Mouse (Mus musculus) adrenal gland, adult 10 weeks (tissue): ENCODE results near the gene Git1. TPM values are rescaled to one million over a fixed set of nuclear protein-coding genes. Genes with fewer than 3 reads are reported as not detected.

ENCODE experiments used
- polyA plus RNA-seq: library from polyadenylated mRNA; stranded (reverse); fragments of 350-450 nt; fragmentation: Illumina TruSeq; extraction: RNeasy Lipid Tissue Mini Kit (QIAGEN cat#74804); gene quantifications from one replicate; pipeline ENCODE4 v1.2.3, GENCODE M21; 2014; ENCODE audit warnings: low read depth, low replicate concordance

The Git1 gene
- 0.99 TPM for polyA plus RNA-seq

DNA sequence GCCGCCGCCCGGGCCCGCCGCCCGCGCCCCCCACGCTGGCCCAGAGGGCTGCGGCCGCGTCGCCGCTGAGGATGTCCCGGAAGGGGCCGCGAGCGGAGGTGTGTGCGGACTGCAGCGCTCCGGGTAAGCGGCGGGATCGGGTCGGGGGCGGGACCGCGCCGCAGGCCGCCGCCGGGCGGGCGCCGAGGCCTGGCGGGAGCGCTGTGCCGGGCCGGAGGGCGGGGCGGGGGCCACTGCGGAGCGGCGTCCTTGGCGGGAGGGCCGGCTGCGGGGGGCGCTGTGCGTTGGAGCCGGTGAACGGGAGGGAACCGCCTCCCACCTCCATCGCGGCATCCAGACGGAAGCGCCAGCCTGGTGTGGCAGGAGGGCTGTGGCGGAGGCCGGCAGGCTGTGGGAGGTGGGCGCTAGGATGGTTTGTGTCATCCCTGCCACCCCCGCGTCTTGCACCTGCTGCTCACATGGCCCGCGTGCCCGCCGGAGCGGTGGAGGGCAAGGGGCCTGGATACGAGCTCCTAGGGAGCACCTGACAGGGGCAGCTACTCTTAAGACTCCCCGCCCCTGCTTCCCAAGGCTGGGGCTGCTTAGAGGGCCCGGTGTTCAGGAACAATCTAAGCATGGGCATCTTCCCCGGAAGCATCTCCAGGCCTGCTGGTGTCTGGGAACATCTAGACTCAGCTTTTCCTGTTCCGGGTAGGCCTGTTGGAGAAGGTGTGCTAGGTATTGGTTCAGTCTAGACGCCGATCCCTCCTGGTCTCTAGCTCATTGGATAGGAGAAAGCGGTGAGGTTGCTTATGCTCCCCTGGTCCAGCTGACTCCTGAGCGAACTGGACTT is at the start of gene Git1:
Gene Git1 (plus strand): TSS at position 51 of the 832 bp plus-strand sequence.

DNA sequence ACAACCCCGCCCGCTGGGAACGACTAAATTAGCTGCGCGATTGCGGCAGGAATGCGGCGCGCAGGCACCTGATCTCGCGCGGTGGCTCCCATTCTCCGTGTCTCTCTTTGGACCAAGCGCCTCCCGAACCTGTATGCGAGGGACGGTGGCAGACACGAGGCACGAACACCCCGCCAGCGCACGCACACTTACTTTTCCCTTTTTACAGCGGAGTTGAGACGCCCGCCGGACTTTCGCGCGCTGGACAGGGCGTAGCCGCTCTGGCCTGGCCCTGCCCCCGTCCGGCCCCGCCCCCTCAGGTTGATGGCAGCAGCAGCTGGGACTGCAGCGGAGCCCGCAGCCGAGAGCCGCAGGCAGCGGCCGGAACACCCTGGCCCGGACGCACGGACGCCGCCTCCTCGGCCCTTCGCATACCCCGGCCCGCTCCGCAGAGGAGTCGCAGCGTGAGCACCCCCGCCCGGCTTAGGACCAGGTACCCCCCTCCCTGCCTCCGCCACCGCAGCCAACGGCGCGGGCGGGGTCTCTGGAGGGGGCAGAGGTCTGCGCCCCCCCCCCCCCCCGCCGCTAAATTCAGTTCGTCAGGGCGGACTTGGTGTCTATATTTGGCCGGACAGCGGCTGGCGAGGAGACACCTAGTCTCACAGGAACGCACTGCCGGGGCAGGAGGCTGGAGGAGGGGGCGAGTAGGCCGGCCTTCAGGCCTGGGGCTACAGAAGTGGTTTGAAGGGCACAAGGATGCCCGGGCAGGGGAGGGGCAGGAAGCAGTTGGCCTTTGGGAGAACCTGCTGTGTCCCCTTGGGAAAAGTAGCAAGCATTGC is 30.9 kb upstream of the Git1 start, which contains the start of gene Coro6:
Gene Coro6 (plus strand): TSS at position 129 of the 818 bp plus-strand sequence.

DNA sequence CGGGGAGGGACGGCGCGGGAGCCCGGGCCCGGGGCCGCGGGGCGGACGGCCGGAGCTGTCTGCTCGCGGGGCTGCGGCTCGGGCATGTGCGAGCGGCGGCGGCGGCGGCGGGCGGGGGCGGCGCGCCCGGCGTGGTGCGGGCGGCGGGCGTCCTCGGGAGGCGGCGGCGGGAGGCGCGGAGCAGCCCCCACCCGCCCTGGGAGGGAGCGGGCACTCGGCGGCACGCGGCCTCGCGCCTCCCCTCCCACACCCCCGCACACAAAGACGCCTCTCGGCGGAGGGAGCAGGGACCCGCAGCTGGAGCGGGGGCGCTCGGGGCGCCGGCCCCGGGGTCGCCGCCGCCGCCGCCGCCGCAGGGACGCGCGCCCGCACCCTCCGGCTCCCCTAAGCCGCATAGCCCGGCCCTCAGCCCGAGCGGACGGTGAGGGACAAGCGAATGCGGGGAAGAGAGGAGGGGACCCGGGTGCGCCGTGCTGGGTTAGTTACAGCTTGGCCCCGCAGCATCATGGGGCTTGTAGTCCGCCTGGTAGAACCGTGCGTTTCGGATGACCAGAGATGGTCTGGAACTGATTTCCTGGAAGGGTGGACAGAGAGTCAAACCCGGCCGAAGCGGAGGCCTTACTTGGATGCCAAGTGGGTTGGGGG is 3.6 kb upstream of the Git1 start, which contains the start of gene Ankrd13b:
Gene Ankrd13b (minus strand): TSS at position 88 of the 645 bp plus-strand sequence.

DNA sequence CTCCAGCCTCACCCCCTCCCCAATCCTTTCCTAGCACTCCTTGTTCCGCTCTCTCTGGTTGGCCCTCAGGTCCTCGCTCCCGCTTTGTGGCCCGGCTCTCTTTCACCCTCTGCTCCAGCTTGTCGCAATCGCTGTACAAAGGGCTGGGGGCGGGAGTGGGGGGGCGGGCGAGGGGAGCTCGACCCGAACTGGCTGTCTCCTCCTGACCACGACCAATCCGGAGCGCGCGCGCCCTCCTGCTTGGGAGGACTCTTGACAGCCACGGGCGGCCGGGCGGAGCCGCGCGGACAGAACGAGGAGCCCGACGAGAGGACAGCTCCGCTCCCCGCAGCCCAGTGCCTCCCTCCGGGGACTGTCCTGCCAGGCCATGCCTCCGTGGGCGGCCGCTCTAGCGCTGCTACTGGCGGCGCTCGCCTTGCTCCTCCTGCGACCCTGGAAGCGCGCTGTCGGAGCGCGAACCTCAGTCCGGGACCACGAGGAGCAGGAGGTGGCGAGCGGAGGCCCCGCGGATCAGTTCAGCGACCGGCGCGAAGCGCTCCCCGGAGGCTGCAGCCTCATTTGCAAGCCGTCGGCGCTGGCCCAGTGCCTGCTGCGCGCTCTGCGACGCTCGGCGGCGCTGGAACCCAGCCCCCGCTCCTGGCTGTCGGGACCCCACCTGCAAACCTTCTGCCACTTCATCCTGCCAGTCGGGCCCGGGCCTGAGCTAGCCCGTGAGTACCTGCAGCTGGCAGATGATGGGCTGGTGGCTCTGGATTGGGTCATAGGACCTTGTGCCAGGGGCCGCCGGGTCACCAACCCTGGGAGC is 21.7 kb downstream of the Git1 start, which contains the start of gene Abhd15:
Gene Abhd15 (plus strand): TSS at position 290 of the 805 bp plus-strand sequence.

DNA sequence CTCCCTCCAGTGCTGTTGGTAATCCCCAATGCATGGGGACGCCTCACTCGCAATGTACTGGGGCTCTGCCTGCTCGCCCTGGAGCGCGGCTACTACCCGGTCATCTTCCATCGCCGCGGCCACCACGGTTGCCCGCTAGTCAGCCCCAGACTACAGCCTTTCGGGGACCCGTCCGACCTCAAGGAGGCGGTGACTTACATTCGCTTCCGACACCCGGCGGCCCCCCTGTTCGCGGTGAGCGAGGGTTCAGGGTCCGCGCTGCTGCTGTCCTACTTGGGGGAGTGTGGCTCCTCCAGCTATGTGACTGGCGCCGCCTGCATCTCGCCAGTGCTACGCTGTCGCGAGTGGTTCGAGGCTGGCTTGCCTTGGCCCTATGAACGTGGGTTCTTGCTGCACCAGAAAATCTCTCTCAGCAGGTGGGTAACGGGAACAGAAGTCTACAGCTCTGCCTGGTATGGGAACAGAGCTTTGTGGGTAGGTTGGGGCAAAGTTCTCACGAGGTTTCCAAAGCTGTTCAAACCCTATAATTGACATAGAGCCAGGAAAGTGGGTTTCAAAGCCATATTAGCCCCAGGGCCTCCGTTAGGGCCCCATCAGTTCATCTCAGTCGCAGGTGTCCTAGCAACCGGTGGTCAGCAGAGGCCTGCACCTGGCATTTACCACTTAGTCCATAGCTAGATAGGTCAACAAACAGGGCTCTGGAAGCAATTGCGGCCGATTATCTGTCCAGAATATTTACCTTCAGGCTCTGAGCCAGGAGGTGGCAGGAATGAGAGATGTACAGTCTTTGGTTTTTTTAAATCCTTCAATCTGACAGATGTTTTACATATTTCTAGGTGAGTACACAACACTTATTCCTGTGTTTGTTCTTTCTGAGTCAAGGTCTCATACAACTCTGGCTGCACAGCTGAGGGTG is 22.5 kb downstream of the Git1 start, which contains the start of gene Trp53i13:
Gene Trp53i13 (minus strand): TSS at position 344 of the 916 bp plus-strand sequence.

DNA sequence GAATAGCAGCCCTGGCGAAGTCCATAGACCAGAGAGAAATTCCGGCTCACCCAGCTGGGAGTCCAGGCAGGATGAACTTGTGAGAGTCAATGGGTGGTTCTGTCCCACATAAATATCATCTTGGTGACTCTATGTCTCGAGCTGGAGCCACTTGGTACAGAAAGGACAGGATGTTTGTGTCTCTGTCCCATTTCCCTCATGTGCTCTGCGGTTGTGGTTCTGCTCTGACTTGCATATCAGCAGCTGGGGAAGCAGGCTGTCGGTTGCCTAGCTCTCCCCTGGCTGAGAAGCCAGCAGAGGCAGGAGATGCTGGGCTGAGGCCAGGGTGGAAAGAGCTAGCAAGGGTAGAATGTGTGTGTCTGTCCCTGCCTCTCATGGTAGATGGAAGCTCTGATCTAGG is 25.7 kb downstream of the Git1 start, which contains the start of gene Gm10392:
Gene Gm10392 (minus strand): TSS at position 156 of the 400 bp plus-strand sequence.

Other genes with a start within 250 kb of the Git1 start
- not detected for gene Coro6, start 31.2 kb upstream of the Git1 start, polyA plus RNA-seq
- not detected for gene Ankrd13b, start 3.9 kb upstream of the Git1 start, polyA plus RNA-seq
- gene Abhd15, start 21.6 kb downstream of the Git1 start, polyA plus RNA-seq: 2.3 TPM
- gene Trp53i13, start 22.4 kb downstream of the Git1 start, polyA plus RNA-seq: not detected
- gene Gm10392, start 25.6 kb downstream of the Git1 start, polyA plus RNA-seq: not detected
- 99.0 TPM for gene Taok1, start 114.3 kb downstream of the Git1 start, polyA plus RNA-seq
- 124 TPM for gene Nufip2, start 192.6 kb downstream of the Git1 start, polyA plus RNA-seq
- not detected for gene Cryba1, start 231.7 kb downstream of the Git1 start, polyA plus RNA-seq